Mouse (Mus musculus) cerebellum, adult 2 months (tissue): ENCODE data around the gene Myoz1.

Experiments
- CTCF ChIP-seq: fragments of 200-500 bp; IDR thresholded peaks from 2 replicates; pipeline ENCODE4 v1.5.1; 2011; ENCODE audit warnings: low read depth, mild to moderate bottlenecking, control low read depth, low read length, moderate library complexity, borderline replicate concordance; ENCODE audit not compliant: insufficient read depth
- POLR2A ChIP-seq: fragments of 200-500 bp; IDR thresholded peaks from 2 replicates; pipeline ENCODE4 v1.6.1; 2011; ENCODE audit warnings: low read length, control low read depth, borderline replicate concordance; ENCODE audit not compliant: insufficient read depth

DNA sequence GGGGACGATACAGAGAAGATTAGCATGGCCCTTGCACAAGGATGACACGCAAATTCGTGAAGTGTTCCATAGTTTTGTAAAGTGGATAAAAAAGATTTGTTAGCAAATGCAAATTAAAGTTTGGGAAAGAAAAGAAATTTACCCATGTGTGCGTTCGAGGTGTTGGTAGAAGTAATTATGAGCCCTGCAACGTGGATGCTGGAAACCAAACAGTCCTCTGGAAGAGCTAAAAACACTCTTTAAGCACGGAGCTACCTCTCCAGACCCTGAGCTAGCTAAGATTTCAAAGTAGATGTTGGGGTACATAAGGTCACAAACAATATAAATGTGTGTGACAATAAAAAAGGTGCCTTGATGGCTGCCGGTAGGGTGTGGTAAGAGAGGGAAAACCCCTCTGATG, 45.2 kb upstream of the Myoz1 start:
- no peak for TF ChIP-seq CTCF
- TF ChIP-seq POLR2A, result no peak
